Mouse (Mus musculus): Measurements from ENCODE around the gene Fam166a.

GRCm38 (mm10) chr2:25241438-25241775 is 22.9 kb downstream of the Fam166a start:
- TF ChIP-seq CTCF (conservative IDR thresholded peaks at IDR 0.05; ENCODE audit: insufficient read depth, insufficient read length, low read depth, low read length) (no peak), POLR2A (IDR thresholded peaks at IDR 0.05; ENCODE audit: low read depth, low read length) (no peak)

Measured in kidney, adult 2 months (tissue).